Mouse (Mus musculus): ENCODE data around the gene Dock10. TPM values are rescaled to one million over a fixed set of nuclear protein-coding genes. Genes with fewer than 3 reads are reported as not detected.

The Dock10 gene
- total and polyA plus RNA-seq, 3 experiments = 2.6 to 4.3 (median 3.8) TPM

DNA sequence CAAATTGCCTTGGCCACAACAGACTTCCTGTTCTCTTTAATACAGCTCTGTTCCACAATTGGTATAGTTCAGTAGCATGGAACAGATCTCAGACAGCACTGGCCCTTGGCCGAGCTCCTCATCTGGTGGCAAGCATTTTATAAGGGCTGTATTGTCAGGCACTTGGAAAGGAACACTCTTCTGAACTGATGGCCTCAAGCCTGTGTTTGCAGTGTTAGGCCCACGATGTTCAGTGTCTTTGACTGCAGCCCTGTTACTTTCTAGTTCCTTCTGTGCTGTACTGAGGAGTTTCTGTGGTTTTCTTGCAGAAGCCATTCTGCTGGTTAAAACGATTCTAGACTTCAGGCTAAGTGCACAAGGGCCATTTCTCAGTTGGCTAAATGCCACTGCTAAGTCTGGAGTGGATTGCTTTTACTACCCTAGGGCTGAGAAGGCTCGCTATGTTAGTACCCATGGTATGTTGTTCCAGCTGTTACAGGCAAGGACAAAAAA is 121.1 kb downstream of the Dock10 start:
- Histone ChIP-seq H3K36me3 (ENCODE audit: control insufficient read depth, insufficient read depth, low read length) (no peaks in the 10 kb centered on the region), H3K4me3 (no peak overlapping the region), H3K27me3 (ENCODE audit: control insufficient read depth, insufficient read depth, low read length) (no peaks in the 10 kb centered on the region), H3K9ac (ENCODE audit: low read depth, low read length) (no peak overlapping the region), H3K27ac (no peak overlapping the region; the same call in 1 of the 2 replicates), H3K4me1 (ENCODE audit: control insufficient read depth, insufficient read depth, low read length) (peaks cover 2% of the 10 kb centered on the region), H3K79me2 (replicated peaks; ENCODE audit: control insufficient read depth, insufficient read depth, low read length) (no peaks in the 10 kb centered on the region)
- intact Hi-C loops (cut with DNase I) = no loop called here
- peak; percentile 48 to 52 for DNase-seq
- 49% methylated on average over 4 of the region's 4 CpGs for WGBS
- no peak for TF ChIP-seq EP300 (IDR thresholded peaks at IDR 0.05; ENCODE audit: insufficient read depth, low read depth, low read length)
- TF ChIP-seq CTCF (IDR thresholded peaks at IDR 0.05) = no peak
- TF ChIP-seq POLR2A (IDR thresholded peaks at IDR 0.05; ENCODE audit: insufficient read depth, low read depth, low read length) = no peak

DNA sequence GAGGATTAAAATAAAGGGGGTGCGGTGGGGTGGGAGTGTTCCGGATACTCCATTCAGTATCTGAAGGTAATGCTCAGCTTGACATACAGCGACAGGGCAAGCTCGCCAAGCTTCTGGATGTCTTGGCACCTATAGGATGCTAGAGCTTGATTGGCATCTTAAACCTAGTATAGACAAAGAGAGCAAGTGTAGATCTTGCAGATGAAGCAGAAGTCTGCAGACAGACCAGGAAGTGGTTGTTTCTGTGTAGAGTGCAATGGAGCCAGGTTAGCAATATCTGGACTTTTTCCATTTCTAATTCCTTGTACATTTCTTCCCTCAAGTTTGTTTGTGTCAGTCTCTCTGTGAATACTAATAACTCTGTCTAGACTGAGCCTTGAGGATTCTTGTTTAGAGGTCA is 122.5 kb downstream of the Dock10 start:
- TF ChIP-seq CTCF (IDR thresholded peaks at IDR 0.05) = no peak
- no peak for TF ChIP-seq POLR2A (IDR thresholded peaks at IDR 0.05; ENCODE audit: insufficient read depth, low read depth, low read length)
- TF ChIP-seq EP300 (IDR thresholded peaks at IDR 0.05; ENCODE audit: insufficient read depth, low read depth, low read length) = no peak
- intact Hi-C loops (cut with DNase I) = no loop called here
- 89% methylated on average over 4 of the region's 4 CpGs for WGBS
- no peak overlapping the region for H3K27ac ChIP-seq
- H3K36me3 ChIP-seq (ENCODE audit: control insufficient read depth, insufficient read depth, low read length) = no peaks in the 10 kb centered on the region
- H3K9ac ChIP-seq (ENCODE audit: low read depth, low read length) = no peak overlapping the region
- no peak overlapping the region for H3K4me3 ChIP-seq
- H3K27me3 ChIP-seq (ENCODE audit: control insufficient read depth, insufficient read depth, low read length) = no peaks in the 10 kb centered on the region
- H3K4me1 ChIP-seq (ENCODE audit: control insufficient read depth, insufficient read depth, low read length) = peaks cover 2% of the 10 kb centered on the region
- DNase-seq = no peak
- no peaks in the 10 kb centered on the region for H3K79me2 ChIP-seq (replicated peaks; ENCODE audit: control insufficient read depth, insufficient read depth, low read length)

DNA sequence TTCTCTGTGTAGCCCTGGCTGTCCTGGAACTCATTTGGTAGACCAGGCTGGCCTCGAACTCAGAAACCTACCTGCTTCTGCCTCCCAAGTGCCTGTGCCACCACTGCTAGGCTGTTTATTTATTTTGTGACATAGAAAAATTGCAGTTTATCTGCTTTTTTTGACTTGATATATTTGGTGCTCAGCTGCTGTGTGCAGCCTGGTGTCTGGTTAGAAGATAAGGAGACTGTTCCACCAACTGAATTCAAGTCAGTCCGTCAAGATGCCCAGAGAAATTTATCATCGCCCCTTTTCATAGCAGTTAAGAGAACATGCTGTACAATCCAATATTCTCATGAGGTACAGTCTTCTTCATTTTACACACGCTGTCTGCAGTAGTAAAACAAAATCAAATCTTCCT is 124.8 kb downstream of the Dock10 start:
- Histone ChIP-seq H3K27me3 (ENCODE audit: control insufficient read depth, insufficient read depth, low read length) (no peaks in the 10 kb centered on the region), H3K79me2 (replicated peaks; ENCODE audit: control insufficient read depth, insufficient read depth, low read length) (no peaks in the 10 kb centered on the region), H3K4me1 (ENCODE audit: control insufficient read depth, insufficient read depth, low read length) (peaks cover 2% of the 10 kb centered on the region), H3K4me3 (no peak overlapping the region), H3K9ac (ENCODE audit: low read depth, low read length) (no peak overlapping the region), H3K36me3 (ENCODE audit: control insufficient read depth, insufficient read depth, low read length) (no peaks in the 10 kb centered on the region), H3K27ac (no peak overlapping the region)
- intact Hi-C loops (cut with DNase I) = no loop called here
- 85% methylated on average over 4 of the region's 4 CpGs for WGBS
- TF ChIP-seq CTCF (IDR thresholded peaks at IDR 0.05) (no peak), POLR2A (IDR thresholded peaks at IDR 0.05; ENCODE audit: insufficient read depth, low read depth, low read length) (no peak), EP300 (IDR thresholded peaks at IDR 0.05; ENCODE audit: insufficient read depth, low read depth, low read length) (no peak)
- DNase-seq = no peak

DNA sequence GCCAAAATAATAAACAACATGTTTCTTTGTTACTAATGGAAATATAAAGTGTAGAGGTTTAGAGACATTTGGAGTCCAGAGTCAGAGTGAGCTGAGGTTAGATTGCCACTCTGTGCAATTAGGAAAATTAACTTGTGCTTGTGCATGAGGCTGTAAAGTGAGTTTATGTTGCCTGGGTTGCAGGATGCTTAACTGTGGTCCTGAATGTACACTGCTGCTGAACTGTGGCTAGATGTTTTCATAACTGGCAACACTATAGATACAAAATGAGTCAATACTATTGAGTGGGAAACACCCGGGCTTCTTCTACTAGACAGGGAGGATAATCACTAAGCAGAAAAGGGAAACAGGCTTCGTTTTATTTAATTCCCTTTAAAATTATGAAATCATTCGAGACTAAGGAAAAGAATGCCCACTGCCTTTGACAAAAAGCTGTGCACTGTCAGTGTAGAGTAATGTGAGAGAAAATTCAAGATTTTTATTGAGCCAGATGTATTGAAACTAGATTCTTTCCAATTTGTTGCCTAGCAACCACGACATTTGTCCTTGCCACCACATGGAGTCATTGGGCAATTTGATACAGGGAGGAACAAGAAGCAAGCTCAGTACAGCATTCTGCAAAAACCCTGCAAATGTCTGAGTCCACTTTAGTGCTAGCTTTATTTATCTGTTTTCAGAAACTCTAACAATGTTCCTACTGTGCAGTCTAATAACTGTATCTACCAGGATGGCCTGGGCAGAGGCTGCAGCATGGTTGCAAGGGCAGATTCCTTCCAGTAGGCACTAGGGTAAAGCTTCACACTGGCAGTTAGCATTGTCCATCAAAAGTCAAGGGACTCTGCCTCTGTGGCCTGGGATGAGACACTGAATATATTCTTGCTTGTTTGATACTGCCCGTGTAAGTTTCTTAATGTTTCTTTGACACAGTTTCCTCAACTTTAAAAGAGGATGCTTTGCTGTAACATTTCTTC is 127.9 kb downstream of the Dock10 start:
- intact Hi-C loops (cut with DNase I) = no loop called here
- Histone ChIP-seq H3K4me3 (no peak overlapping the region), H3K27ac (no peak overlapping the region), H3K36me3 (ENCODE audit: control insufficient read depth, insufficient read depth, low read length) (no peaks in the 10 kb centered on the region), H3K27me3 (ENCODE audit: control insufficient read depth, insufficient read depth, low read length) (no peaks in the 10 kb centered on the region), H3K79me2 (replicated peaks; ENCODE audit: control insufficient read depth, insufficient read depth, low read length) (no peaks in the 10 kb centered on the region), H3K4me1 (ENCODE audit: control insufficient read depth, insufficient read depth, low read length) (no peaks in the 10 kb centered on the region; the same call in 1 of the 2 replicates), H3K9ac (ENCODE audit: low read depth, low read length) (no peak overlapping the region)
- TF ChIP-seq CTCF (IDR thresholded peaks at IDR 0.05) (no peak), POLR2A (IDR thresholded peaks at IDR 0.05; ENCODE audit: insufficient read depth, low read depth, low read length) (no peak), EP300 (IDR thresholded peaks at IDR 0.05; ENCODE audit: insufficient read depth, low read depth, low read length) (no peak)
- no peak for DNase-seq
- WGBS = 63% methylated on average over 5 of the region's 5 CpGs

DNA sequence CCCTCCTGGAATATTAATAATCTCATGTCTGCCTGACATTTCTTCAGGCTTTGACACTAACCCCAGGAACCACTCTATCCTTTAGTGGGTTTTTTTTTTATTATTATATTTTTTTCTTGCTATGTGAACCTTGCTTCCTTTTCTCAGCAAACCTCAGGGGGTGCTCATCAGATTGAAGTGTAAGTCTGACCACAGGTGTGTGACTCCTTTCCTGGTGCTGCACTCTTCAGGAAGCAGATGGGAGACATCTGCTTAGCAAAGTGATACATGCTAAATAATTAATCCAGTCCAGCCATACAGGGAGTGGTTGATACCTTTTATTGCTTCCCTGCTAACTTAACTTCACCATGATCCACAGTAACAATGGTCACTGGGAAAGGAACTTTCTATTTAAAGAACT is 130.3 kb downstream of the Dock10 start:
- Histone ChIP-seq H3K4me1 (ENCODE audit: control insufficient read depth, insufficient read depth, low read length) (no peaks in the 10 kb centered on the region; the same call in 1 of the 2 replicates), H3K79me2 (replicated peaks; ENCODE audit: control insufficient read depth, insufficient read depth, low read length) (no peaks in the 10 kb centered on the region), H3K27ac (no peak overlapping the region), H3K36me3 (ENCODE audit: control insufficient read depth, insufficient read depth, low read length) (no peaks in the 10 kb centered on the region), H3K27me3 (ENCODE audit: control insufficient read depth, insufficient read depth, low read length) (no peaks in the 10 kb centered on the region), H3K9ac (ENCODE audit: low read depth, low read length) (no peak overlapping the region), H3K4me3 (no peak overlapping the region)
- no peak for DNase-seq
- TF ChIP-seq EP300 (IDR thresholded peaks at IDR 0.05; ENCODE audit: insufficient read depth, low read depth, low read length) (no peak), POLR2A (IDR thresholded peaks at IDR 0.05; ENCODE audit: insufficient read depth, low read depth, low read length) (no peak), CTCF (IDR thresholded peaks at IDR 0.05) (no peak)
- intact Hi-C loops (cut with DNase I) = no loop called here

DNA sequence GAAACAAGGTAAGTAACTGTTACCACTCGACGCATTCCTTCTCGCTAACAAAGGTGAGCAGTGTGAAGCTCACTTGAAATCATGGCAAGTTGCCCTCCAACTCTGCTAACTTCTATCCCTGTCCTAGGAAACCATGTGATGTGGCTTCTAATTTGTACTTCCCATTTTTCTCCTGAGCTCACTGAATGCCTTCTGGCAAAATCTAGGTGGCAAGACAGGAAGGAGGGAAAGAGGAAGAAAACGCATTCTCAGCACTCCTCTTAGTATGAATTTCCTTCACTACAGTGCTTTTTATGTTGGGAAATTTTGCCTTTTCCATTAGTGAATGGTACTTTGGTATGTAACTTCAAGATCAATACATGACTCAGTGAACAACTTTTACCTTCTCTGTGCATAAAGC is 131.5 kb downstream of the Dock10 start:
- DNase-seq = no peak
- H3K27me3 ChIP-seq (ENCODE audit: control insufficient read depth, insufficient read depth, low read length) = no peaks in the 10 kb centered on the region
- H3K9ac ChIP-seq (ENCODE audit: low read depth, low read length) = no peak overlapping the region
- H3K79me2 ChIP-seq (replicated peaks; ENCODE audit: control insufficient read depth, insufficient read depth, low read length) = no peaks in the 10 kb centered on the region
- H3K4me3 ChIP-seq = no peak overlapping the region
- no peak for TF ChIP-seq POLR2A (IDR thresholded peaks at IDR 0.05; ENCODE audit: insufficient read depth, low read depth, low read length)
- H3K27ac ChIP-seq = no peak overlapping the region
- no peaks in the 10 kb centered on the region; the same call in 1 of the 2 replicates for H3K4me1 ChIP-seq (ENCODE audit: control insufficient read depth, insufficient read depth, low read length)
- H3K36me3 ChIP-seq (ENCODE audit: control insufficient read depth, insufficient read depth, low read length) = no peaks in the 10 kb centered on the region
- WGBS = 88% methylated on average over 4 of the region's 4 CpGs
- intact Hi-C loops (cut with DNase I) = no loop called here

Data from heart, adult 2 months (tissue).